Mouse (Mus musculus) embryonic fibroblast, embryonic 13.5 days (primary cell): ENCODE results near the gene Slc9a9.

ENCODE experiments used
- CTCF ChIP-seq: IDR thresholded peaks from 2 replicates; pipeline ENCODE4 v1.5.1; 2011; ENCODE audit warnings: mild to moderate bottlenecking, control low read depth, low read length, moderate library complexity, borderline replicate concordance; ENCODE audit not compliant: insufficient read depth
- POLR2A ChIP-seq: IDR thresholded peaks from 2 replicates; pipeline ENCODE4 v1.6.1; 2011; ENCODE audit warnings: low read depth, mild to moderate bottlenecking, control low read depth, low read length, moderate library complexity

DNA sequence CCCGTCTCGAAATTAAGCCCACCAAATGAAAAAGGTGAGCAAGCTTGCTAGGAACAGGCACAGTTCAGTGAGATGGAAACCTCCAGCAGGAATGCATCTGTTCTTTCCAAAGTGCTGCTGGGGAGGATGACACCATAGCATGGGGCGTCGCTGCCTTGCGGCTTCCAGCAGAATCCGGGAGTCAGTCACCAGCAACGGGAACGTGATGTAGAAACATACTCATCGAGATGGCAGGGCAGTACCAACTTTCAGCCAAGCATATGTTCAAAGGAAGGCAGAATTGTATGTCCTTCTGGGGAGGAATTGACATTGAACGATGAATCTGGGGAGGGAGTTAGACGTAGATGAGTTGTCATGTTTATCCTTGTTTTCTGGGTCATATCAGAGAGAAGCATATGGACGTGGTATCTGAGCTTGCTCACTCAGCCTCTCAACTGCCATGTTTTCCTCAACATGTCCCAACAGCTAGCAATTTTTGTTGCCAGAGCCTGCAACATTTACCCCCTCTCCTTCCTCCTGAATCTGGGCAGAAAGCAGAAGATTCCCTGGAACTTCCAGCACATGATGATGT is 350.5 kb downstream of the Slc9a9 start:
- no peak for TF ChIP-seq CTCF
- no peak for TF ChIP-seq POLR2A
